Mouse (Mus musculus) forebrain, embryonic 15.5 days (tissue): ENCODE measurements around the gene Zkscan6. TPM values are rescaled to one million over a fixed set of nuclear protein-coding genes. Genes with fewer than 3 reads are reported as not detected.

Source experiments
- ATAC-seq: fragments of 200-750 bp; cut with Nextera tagmentation; replicated peaks from 2 replicates; pipeline ENCODE4 v1.8.0; 2017; ENCODE audit warnings: mild to moderate bottlenecking, moderate TSS enrichment, moderate library complexity
- H3K27ac ChIP-seq: fragments of 300-500 bp; sonication (generic); replicated peaks from 2 replicates; pipeline ENCODE4 v1.5.1; 2015; ENCODE audit warnings: mild to moderate bottlenecking, inconsistent platforms
- H3K27me3 ChIP-seq: fragments of 300-500 bp; sonication (generic); 2 replicates; pipeline ENCODE4 v1.6.1; 2015; ENCODE audit warnings: inconsistent platforms
- H3K36me3 ChIP-seq: fragments of 300-500 bp; sonication (generic); 2 replicates; pipeline ENCODE4 v1.6.1; 2015; ENCODE audit warnings: mild to moderate bottlenecking, inconsistent platforms
- H3K4me1 ChIP-seq: fragments of 300-500 bp; sonication (generic); 2 replicates; pipeline ENCODE4 v1.6.1; 2015; ENCODE audit warnings: inconsistent platforms
- H3K4me2 ChIP-seq: fragments of 300-500 bp; sonication (generic); replicated peaks from 2 replicates; pipeline ENCODE4 v1.6.1; 2015; ENCODE audit warnings: mild to moderate bottlenecking, inconsistent platforms
- H3K4me3 ChIP-seq: fragments of 300-500 bp; sonication (generic); 2 replicates; pipeline ENCODE4 v1.5.1; 2015; ENCODE audit warnings: mild to moderate bottlenecking, inconsistent platforms
- H3K9ac ChIP-seq: fragments of 300-500 bp; sonication (generic); replicated peaks from 2 replicates; pipeline ENCODE4 v1.6.1; 2015; ENCODE audit warnings: mild to moderate bottlenecking, inconsistent platforms
- H3K9me3 ChIP-seq: fragments of 300-500 bp; sonication (generic); 2 replicates; pipeline ENCODE4 v1.6.1; 2016; ENCODE audit warnings: inconsistent platforms
- WGBS: fragments of 180-500 bp; shearing (Covaris S2); methylation state at CpG from one replicate; pipeline ENCODE4 v1.1.7; 2015; ENCODE audit warnings: mixed read lengths; 5-methylcytosine and 5-hydroxymethylcytosine counted together
- polyA plus RNA-seq: library from polyadenylated mRNA; unstranded; fragments of >200 nt; fragmentation: Nextera tagmentation; extraction: Ambion mirVana; gene quantifications from 2 replicates; pipeline ENCODE4 v1.2.1, GENCODE M21; 2015

Gene Zkscan6
- polyA plus RNA-seq, 1 experiment from 2014 or later = 26.5 TPM

- H3K4me1 ChIP-seq = peaks cover 20% of the 10 kb centered on the region
- H3K4me3 ChIP-seq = no peak overlapping the region
- H3K4me2 ChIP-seq = no peak overlapping the region
- ATAC-seq = no peak
- H3K27me3 ChIP-seq = no peaks in the 10 kb centered on the region
- no peak overlapping the region for H3K9ac ChIP-seq
- H3K27ac ChIP-seq = no peak overlapping the region
- peaks cover 24% of the 10 kb centered on the region for H3K36me3 ChIP-seq
- 86% methylated on average over 1 of the region's 1 CpGs for WGBS
- H3K9me3 ChIP-seq = no peaks in the 10 kb centered on the region
Observed at GRCm38 (mm10) chr11:65818193-65818592, 11.2 kb downstream of the Zkscan6 start.

GRCm38 (mm10) chr11:65820280-65820679, 13.3 kb downstream of the Zkscan6 start:
- H3K9me3 ChIP-seq = no peaks in the 10 kb centered on the region
- H3K36me3 ChIP-seq = peaks cover 29% of the 10 kb centered on the region
- H3K27ac ChIP-seq = no peak overlapping the region
- H3K27me3 ChIP-seq = no peaks in the 10 kb centered on the region
- no peak overlapping the region for H3K4me3 ChIP-seq
- H3K9ac ChIP-seq = no peak overlapping the region
- peaks cover 18% of the 10 kb centered on the region for H3K4me1 ChIP-seq
- H3K4me2 ChIP-seq = no peak overlapping the region
- 67% methylated on average over 5 of the region's 5 CpGs for WGBS
- ATAC-seq = peak; percentile 42; the same call in 1 of the 2 replicates

- H3K4me1 ChIP-seq = peaks cover 12% of the 10 kb centered on the region
- WGBS = 9% methylated on average over 7 of the region's 7 CpGs
- H3K4me2 ChIP-seq = no peak overlapping the region
- peak; percentile 83 for ATAC-seq
- H3K9me3 ChIP-seq = no peaks in the 10 kb centered on the region
- no peak overlapping the region for H3K9ac ChIP-seq
- no peak overlapping the region for H3K4me3 ChIP-seq
- no peaks in the 10 kb centered on the region for H3K27me3 ChIP-seq
- no peak overlapping the region for H3K27ac ChIP-seq
- H3K36me3 ChIP-seq = peaks cover 29% of the 10 kb centered on the region
Observed at GRCm38 (mm10) chr11:65820877-65821276, 13.9 kb downstream of the Zkscan6 start.

- peaks cover 30% of the 10 kb centered on the region for H3K36me3 ChIP-seq
- 94% methylated on average over 3 of the region's 3 CpGs for WGBS
- H3K4me3 ChIP-seq = no peak overlapping the region
Observed at GRCm38 (mm10) chr11:65824556-65824955, 17.6 kb downstream of the Zkscan6 start.

GRCm38 (mm10) chr11:65838999-65839398, 32.0 kb downstream of the Zkscan6 start:
- H3K9ac ChIP-seq = no peak overlapping the region
- no peaks in the 10 kb centered on the region for H3K36me3 ChIP-seq
- ATAC-seq = peak; percentile 35; the same call in 1 of the 2 replicates

More at GRCm38 (mm10) chr11:65824556-65824955, 17.6 kb downstream of the Zkscan6 start:
- Histone ChIP-seq H3K4me2 (no peak overlapping the region), H3K9ac (no peak overlapping the region), H3K27me3 (no peaks in the 10 kb centered on the region), H3K9me3 (no peaks in the 10 kb centered on the region), H3K4me1 (no peaks in the 10 kb centered on the region), H3K27ac (no peak overlapping the region)
- ATAC-seq = no peak

GRCm38 (mm10) chr11:65846446-65846845, 39.5 kb downstream of the Zkscan6 start:
- 90% methylated on average over 5 of the region's 5 CpGs for WGBS
- no peak overlapping the region for H3K4me3 ChIP-seq
- ATAC-seq = no peak

More at GRCm38 (mm10) chr11:65838999-65839398, 32.0 kb downstream of the Zkscan6 start:
- H3K27me3 ChIP-seq = no peaks in the 10 kb centered on the region
- H3K4me2 ChIP-seq = no peak overlapping the region
- 61% methylated on average over 8 of the region's 8 CpGs for WGBS
- H3K4me3 ChIP-seq = no peak overlapping the region
- no peaks in the 10 kb centered on the region for H3K4me1 ChIP-seq
- no peak overlapping the region for H3K27ac ChIP-seq
- H3K9me3 ChIP-seq = no peaks in the 10 kb centered on the region

GRCm38 (mm10) chr11:65852066-65852465, 45.1 kb downstream of the Zkscan6 start:
- no peak overlapping the region for H3K9ac ChIP-seq
- H3K36me3 ChIP-seq = no peaks in the 10 kb centered on the region
- no peak for ATAC-seq

More at GRCm38 (mm10) chr11:65846446-65846845, 39.5 kb downstream of the Zkscan6 start:
- no peak overlapping the region for H3K9ac ChIP-seq
- H3K4me2 ChIP-seq = no peak overlapping the region
- no peak overlapping the region for H3K27ac ChIP-seq
- no peaks in the 10 kb centered on the region for H3K36me3 ChIP-seq
- H3K9me3 ChIP-seq = no peaks in the 10 kb centered on the region
- H3K4me1 ChIP-seq = no peaks in the 10 kb centered on the region
- no peaks in the 10 kb centered on the region for H3K27me3 ChIP-seq

GRCm38 (mm10) chr11:65861476-65861875, 54.5 kb downstream of the Zkscan6 start:
- no peak overlapping the region for H3K9ac ChIP-seq
- 24% methylated on average over 4 of the region's 4 CpGs for WGBS
- H3K9me3 ChIP-seq = no peaks in the 10 kb centered on the region
- no peaks in the 10 kb centered on the region for H3K4me1 ChIP-seq
- no peaks in the 10 kb centered on the region for H3K27me3 ChIP-seq
- no peak for ATAC-seq
- H3K4me2 ChIP-seq = no peak overlapping the region
- no peaks in the 10 kb centered on the region for H3K36me3 ChIP-seq
- H3K27ac ChIP-seq = no peak overlapping the region
- H3K4me3 ChIP-seq = no peak overlapping the region

More at GRCm38 (mm10) chr11:65852066-65852465, 45.1 kb downstream of the Zkscan6 start:
- H3K4me2 ChIP-seq = no peak overlapping the region
- H3K27ac ChIP-seq = no peak overlapping the region
- H3K9me3 ChIP-seq = no peaks in the 10 kb centered on the region
- no peaks in the 10 kb centered on the region for H3K4me1 ChIP-seq
- H3K4me3 ChIP-seq = no peak overlapping the region
- no peaks in the 10 kb centered on the region for H3K27me3 ChIP-seq
- WGBS = 21% methylated on average over 1 of the region's 1 CpGs

- no peak overlapping the region for H3K9ac ChIP-seq
- no peaks in the 10 kb centered on the region for H3K9me3 ChIP-seq
- 3% methylated on average over 1 of the region's 1 CpGs for WGBS
- peaks cover 7% of the 10 kb centered on the region; the same call in 1 of the 2 replicates for H3K27me3 ChIP-seq
- no peak overlapping the region for H3K4me3 ChIP-seq
- no peak for ATAC-seq
- no peak overlapping the region for H3K27ac ChIP-seq
- peaks cover 15% of the 10 kb centered on the region for H3K4me1 ChIP-seq
- no peaks in the 10 kb centered on the region for H3K36me3 ChIP-seq
- H3K4me2 ChIP-seq = no peak overlapping the region
Observed at GRCm38 (mm10) chr11:65877146-65877775, 70.3 kb downstream of the Zkscan6 start.

Other genes starting within 250 kb of the Zkscan6 start
- 77.8 and 83.4 TPM in 2 replicates for gene Map2k4, start 18.9 kb upstream of the Zkscan6 start, polyA plus RNA-seq